Mouse (Mus musculus) spleen, postnatal 14 days (tissue): ENCODE measurements around the gene Dbndd2.

ENCODE experiments used
- DNase-seq, 2 experiments: peaks; one replicate each; pipeline ENCODE4 v3.0.0; 2021 to 2022; ENCODE audit warnings: low spot score in 2 of 2

Dbndd2 gene

GRCm38 (mm10) chr2:164485681-164486257 is at the start of gene Dbndd2:
TSS of gene Dbndd2 (plus strand) at chr2:164486106.
- no peak for DNase-seq

DNA sequence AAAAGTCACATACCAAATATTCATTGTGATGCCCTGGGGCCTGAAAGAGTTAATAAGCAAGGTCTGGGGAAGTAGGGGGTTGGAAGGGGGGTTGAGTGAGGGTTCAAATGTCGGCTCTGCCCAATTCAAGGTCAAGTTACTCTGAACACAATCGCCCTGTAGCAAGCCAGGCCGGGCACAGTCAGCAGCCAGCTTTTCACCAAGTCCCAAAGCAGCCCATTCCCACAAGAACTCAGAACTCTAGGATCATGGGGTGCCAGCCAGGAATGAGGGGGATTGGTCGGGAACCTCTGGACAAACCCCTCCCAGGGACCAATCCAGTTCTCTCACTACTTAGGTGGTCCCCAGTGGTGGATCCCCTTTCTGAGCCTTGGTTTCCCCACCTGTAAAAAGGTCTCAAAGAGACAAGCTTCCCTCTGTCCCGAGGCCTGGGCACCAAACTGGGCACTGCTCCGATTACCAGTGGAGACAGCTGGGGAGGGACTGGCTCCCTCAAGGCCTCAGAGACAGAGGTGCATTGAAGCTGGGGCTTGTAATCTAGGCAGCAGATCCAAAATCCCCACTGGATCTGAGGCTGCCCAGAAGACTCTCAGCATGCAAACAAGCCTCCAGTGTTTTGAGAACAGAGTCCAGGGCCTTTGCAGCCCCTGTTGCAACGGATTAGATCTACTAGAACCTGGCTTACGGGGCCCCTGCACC is 49.5 kb upstream of the Dbndd2 start:
- no peak for DNase-seq

DNA sequence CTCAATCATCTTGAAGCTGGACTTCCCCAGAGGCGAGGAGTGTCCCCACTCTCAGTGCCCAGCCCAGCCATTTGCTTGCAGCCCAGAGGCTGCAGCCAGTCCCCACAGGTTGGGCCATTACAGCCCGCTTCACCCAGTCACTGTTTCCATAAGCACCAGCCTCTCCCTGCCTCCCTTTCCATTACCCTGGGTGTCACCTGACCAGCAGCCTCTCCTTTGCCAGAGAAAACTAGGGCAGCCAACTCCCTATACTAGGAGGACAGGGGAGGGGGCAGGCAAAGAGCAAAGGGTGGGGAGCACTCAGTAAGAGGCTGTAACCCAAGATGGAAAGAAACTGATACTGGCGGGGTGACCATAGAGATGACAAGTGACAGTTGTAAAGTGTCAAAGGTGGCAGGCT is 48.9 kb upstream of the Dbndd2 start:
- no peak for DNase-seq

DNA sequence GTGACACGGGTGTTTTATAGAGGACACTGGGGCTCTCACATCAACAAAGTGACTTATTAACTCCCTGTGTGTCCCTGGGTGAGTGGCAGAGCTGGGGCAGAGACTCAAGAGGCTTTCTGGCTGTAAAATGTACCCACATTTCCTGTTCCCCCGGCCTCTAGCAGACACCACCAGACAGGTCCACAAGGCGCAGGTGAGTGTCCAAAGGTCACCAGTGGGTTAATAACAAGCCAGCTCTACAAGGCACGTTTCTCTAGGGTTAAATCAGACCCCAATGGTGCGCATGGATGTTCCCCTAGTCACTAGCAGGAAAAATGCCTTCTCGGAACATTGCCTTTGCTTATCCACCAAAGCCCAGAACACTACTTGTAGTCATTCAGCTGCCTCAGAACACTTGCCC is 48.2 kb upstream of the Dbndd2 start:
- no peak for DNase-seq

GRCm38 (mm10) chr2:164438257-164438656 is 47.6 kb upstream of the Dbndd2 start:
- no peak for DNase-seq

- DNase-seq = no peak
Measured at GRCm38 (mm10) chr2:164439001-164439421, 46.9 kb upstream of the Dbndd2 start.

DNA sequence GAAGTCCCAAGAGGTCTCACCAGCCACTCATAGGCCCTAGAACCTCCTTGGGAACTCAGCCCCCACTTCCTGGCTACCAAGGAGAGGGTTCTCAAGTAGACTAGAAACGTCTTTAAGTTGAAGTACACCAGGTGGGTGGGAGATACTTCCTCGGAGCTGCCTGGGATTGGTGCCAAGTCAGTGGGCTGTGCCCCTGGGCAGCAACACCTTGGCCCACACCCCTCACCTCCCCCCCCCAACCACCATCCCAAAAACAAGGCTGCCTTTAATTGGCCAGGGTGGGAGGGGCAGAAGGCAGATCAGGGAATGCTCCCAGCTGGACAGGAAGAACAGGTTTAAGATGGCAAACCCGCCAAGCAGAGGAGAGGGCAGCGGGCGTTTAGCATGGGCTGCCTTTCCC is 45.6 kb upstream of the Dbndd2 start:
- no peak for DNase-seq

- peak; percentile 37 to 54 for DNase-seq
Measured at GRCm38 (mm10) chr2:164441155-164441554, 44.8 kb upstream of the Dbndd2 start.

DNA sequence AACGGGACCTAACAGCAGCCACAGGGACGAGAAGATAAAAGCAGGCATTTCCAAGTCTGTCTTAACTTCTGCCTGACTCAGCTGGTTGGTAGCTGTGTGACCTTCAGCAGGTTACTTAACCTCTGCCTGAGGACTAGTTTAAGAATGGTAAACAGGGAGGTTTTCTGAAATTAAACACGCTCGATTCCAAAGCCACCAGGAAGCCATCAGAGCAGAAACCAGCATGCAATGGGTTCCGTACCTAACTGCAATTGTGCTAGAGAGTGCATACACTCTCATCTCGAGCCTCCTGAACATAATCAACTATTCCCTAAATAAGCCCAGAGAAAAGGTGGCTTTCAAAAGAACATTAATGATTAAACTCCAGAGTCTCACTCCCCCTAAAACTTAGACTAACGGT is 44.2 kb upstream of the Dbndd2 start:
- DNase-seq = no peak

GRCm38 (mm10) chr2:164442315-164443050 is 43.4 kb upstream of the Dbndd2 start:
- no peak for DNase-seq

DNA sequence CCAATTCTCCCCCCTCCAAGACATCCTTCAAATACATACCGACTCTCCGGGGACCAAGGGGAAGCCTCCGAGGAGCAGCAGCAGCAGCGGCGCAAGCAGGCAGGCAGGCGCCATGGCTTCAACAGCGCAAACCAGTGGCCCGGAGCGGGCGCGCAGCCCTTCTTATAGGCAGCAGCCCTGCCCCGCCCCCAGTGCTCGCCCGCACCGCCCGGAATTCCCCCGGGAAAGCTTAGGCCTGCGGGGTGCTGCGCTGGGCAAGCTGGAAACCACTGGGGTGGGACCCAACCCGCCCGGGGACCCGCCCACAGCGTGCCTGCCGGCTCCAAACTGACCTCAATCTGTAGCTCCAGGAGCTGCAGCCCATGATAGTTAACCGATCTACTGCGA is 42.9 kb upstream of the Dbndd2 start:
- DNase-seq = peak; percentile 62 to 73

- no peak for DNase-seq
Measured at GRCm38 (mm10) chr2:164443460-164444000, 42.4 kb upstream of the Dbndd2 start, which contains the start of gene Sdc4. TSS of gene Sdc4 (minus strand) at chr2:164443887.

DNA sequence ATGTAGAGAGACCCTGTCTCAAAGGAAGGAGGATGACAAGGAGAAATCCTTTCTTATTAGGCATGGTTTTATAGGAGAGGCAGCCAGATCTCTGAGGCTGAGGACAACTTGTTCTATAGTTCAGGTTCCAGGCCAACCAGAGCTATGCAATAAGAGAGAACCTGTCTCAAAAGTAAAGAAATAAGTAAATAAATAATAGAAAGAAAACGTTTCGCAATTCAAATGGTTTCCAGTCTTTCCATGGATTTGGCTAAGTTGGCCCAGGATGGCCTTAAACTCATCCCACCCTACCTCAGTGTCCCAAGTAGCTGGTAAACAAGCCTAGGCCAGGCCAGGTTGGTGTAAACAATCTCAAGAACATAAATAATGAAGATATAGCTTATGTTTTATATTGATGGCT is 41.2 kb upstream of the Dbndd2 start:
- no peak for DNase-seq

- DNase-seq = no peak
Measured at GRCm38 (mm10) chr2:164445399-164446085, 40.4 kb upstream of the Dbndd2 start.

DNA sequence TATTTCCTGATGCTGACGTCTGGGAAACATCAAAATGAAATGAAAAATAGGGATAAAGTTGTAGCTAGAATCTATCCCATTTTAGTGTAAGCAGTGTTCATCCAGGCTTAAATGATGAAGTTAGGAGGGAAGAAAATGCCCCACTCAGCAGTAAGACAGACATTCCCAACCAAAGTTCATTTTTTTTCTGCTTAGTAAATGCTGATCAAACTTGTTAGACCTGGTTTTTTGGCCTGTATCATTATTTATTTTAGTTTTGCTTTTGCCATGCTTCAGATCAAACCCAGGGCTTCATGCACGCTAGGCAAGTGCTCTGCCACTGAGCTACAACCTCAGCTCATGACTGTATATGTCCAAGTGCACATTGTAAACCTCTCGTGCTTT is 39.8 kb upstream of the Dbndd2 start:
- DNase-seq = no peak

DNA sequence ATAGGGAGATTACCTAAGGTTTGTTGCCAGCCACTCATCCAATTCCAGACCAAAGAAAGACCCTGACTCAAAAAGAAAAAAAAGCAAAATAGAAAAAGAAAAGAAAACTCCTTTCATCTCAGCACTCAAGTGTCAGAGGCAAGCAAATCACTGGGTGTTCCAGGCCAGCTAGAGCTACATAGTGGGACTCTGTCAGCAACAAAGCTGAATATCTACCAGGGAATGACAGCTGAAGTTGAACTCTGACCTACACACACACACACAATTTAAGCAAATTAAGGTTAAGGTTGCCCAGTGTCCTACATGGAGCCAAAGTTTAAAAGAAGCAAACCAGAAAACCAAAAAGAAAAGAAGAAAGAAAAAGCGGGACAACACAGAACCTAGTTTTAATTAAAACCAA is 37.8 kb upstream of the Dbndd2 start:
- DNase-seq = no peak

- no peak for DNase-seq
Measured at GRCm38 (mm10) chr2:164448921-164449320, 37.0 kb upstream of the Dbndd2 start.

DNA sequence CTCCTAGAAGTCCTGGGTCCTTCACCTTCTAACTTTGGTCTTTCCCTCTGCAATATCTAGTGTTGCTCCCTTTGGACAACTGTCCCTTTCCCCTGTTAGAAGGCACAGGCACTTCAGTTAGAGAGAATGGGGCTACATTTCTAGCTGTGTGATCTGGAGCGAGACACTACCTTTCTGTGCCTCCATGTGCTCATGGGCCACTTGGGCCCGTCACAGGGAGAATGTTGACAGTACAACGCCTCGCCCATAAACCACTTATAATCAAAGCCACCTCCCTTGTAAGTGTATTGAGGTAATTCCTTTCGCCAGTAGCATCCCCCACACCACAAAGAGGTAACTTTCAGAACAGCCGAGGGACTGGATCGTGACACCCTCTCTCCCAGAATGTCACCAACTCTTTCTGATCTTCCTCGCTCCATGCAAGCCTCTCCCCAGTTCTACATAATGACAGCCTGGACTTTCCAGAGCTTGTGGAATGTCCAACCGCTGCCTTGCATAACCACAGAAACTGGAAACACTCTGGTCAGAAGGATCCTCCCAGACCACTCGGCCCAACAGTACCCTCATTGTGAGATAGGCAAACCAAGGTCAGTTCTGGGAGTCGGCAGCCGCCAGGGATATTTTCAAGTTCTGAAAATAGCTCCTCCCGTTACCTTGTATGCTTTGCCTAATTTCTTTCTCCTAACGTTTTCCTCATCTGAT is 36.4 kb upstream of the Dbndd2 start:
- no peak for DNase-seq

DNA sequence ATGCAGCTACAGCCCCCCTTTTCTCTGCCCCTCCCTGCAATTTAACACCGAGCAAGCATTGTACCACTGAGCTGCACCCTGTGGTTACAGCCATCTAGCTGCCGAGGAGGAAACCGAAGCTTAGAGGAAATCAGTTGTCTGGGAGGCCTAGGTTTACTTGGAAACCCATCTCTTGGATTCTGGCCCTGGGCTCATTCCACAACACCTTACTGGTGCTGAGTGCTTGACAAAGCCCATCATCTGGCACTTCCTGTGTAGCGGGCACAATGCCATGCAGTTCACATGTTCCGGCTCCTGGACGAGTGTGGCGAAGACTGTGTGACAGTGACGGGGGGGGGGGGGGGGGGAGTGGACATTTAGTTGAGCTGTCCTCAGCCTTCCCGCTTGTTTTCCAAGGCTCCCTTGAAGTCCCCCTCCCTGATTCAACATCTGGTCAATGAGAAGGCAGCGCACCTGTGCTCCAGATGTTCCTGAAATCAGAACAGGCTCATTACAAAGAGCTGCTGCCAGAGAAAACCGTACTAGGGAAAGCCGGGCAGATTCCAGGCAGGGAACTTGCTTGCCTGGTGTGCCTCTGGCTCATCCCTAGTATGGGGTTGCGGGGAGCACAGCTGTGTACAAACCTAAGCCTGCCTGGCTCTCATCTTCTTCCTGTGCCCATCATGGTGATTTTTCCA is 33.8 kb upstream of the Dbndd2 start:
- no peak for DNase-seq

DNA sequence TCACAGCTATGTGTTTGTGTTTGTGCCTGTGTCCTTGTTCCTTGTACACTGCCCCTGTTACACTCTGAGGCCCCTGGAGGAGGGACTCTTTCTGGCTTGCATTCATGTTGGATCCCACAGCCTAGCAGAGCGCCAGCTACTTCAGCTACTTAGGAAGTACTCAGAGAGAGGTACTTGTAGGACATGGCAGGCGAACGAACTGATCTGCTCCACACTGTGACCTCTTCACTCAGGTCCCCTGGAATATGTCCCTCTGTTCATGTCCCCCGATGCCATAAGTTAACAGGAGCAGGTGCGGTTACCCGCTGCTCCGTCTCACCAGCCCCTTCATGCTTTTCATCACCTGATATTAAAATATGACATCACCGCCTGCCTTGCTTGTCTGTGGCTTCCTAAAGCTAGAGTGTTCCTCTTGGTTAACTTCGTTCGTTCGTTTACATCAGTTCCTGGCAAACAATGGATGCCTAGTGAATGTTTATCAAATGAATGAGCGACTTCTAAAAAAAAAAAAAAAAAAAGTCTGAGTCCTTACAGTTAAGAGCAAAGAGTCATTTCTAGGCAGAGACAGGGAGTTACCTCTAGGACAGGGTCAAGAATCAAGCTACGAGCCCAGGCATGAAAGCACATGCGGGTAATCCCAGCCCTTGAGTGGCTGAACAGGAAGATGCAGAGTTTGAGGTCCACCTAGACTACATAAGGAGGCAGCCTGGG is 32.7 kb upstream of the Dbndd2 start:
- DNase-seq = no peak
